Mouse (Mus musculus): ENCODE data around the gene Olfr884. TPM values are rescaled to one million over a fixed set of nuclear protein-coding genes. Genes with fewer than 3 reads are reported as not detected.

The Olfr884 gene
- not detected in 2 replicates for polyA plus RNA-seq (2016; fragmentation: Nextera tagmentation; extraction: Ambion mirVana)

GRCm38 (mm10) chr9:38046255-38046654, at the start of gene Olfr884:
TSS of gene Olfr884 (plus strand) at chr9:38046555.
- H3K9me3 ChIP-seq (replicated peaks), result no peaks in the 10 kb centered on the region
- no peak within 1 kb of the TSS for H3K4me2 ChIP-seq
- 40% methylated on average over 1 of the region's 1 CpGs for WGBS (ENCODE audit: insufficient replicate concordance)
- H3K27ac ChIP-seq, result no peak within 1 kb of the TSS
- no peak for ATAC-seq
- H3K4me3 ChIP-seq, result no peak within 1 kb of the TSS
- H3K9ac ChIP-seq, result no peak within 1 kb of the TSS
- no peaks in the 10 kb centered on the region for H3K36me3 ChIP-seq
- H3K27me3 ChIP-seq (replicated peaks), result no peaks in the 10 kb centered on the region
- H3K4me1 ChIP-seq, result no peaks in the 10 kb centered on the region

- WGBS (ENCODE audit: insufficient replicate concordance), result 20% methylated on average over 2 of the region's 2 CpGs
- Histone ChIP-seq H3K9ac (no peak overlapping the region), H3K4me1 (no peaks in the 10 kb centered on the region), H3K27ac (no peak overlapping the region), H3K36me3 (no peaks in the 10 kb centered on the region), H3K4me2 (no peak overlapping the region), H3K4me3 (no peak overlapping the region), H3K9me3 (replicated peaks) (no peaks in the 10 kb centered on the region), H3K27me3 (replicated peaks) (no peaks in the 10 kb centered on the region)
- no peak for ATAC-seq
Observed at GRCm38 (mm10) chr9:37998581-37999204, 47.7 kb upstream of the Olfr884 start.

- H3K9ac ChIP-seq, result no peak overlapping the region
Observed at GRCm38 (mm10) chr9:38000021-38000420, 46.3 kb upstream of the Olfr884 start.

GRCm38 (mm10) chr9:38025508-38025907, 20.8 kb upstream of the Olfr884 start, which contains the start of gene Olfr883:
TSS of gene Olfr883 (plus strand) at chr9:38025808.
- no peak for ATAC-seq
- H3K9ac ChIP-seq, result no peak within 1 kb of the TSS

More at GRCm38 (mm10) chr9:38000021-38000420, 46.3 kb upstream of the Olfr884 start:
- ATAC-seq, result no peak
- WGBS (ENCODE audit: insufficient replicate concordance), result 27% methylated on average over 1 of the region's 1 CpGs
- H3K4me1 ChIP-seq, result no peaks in the 10 kb centered on the region
- no peak overlapping the region for H3K4me2 ChIP-seq
- no peak overlapping the region for H3K4me3 ChIP-seq
- H3K27me3 ChIP-seq (replicated peaks), result no peaks in the 10 kb centered on the region
- no peak overlapping the region for H3K27ac ChIP-seq
- no peaks in the 10 kb centered on the region for H3K9me3 ChIP-seq (replicated peaks)
- no peaks in the 10 kb centered on the region for H3K36me3 ChIP-seq

GRCm38 (mm10) chr9:38061022-38061421, 14.7 kb downstream of the Olfr884 start, which contains the start of gene Olfr885:
TSS of gene Olfr885 (plus strand) at chr9:38061322.
- Histone ChIP-seq H3K27ac (no peak within 1 kb of the TSS), H3K4me1 (no peaks in the 10 kb centered on the region), H3K9ac (no peak within 1 kb of the TSS), H3K4me3 (no peak within 1 kb of the TSS), H3K27me3 (replicated peaks) (no peaks in the 10 kb centered on the region), H3K36me3 (no peaks in the 10 kb centered on the region), H3K9me3 (replicated peaks) (no peaks in the 10 kb centered on the region), H3K4me2 (no peak within 1 kb of the TSS)
- 66% methylated on average over 3 of the region's 3 CpGs for WGBS (ENCODE audit: insufficient replicate concordance)
- ATAC-seq, result no peak

More at GRCm38 (mm10) chr9:38025508-38025907, 20.8 kb upstream of the Olfr884 start, which contains the start of gene Olfr883:
- Histone ChIP-seq H3K27me3 (replicated peaks) (no peaks in the 10 kb centered on the region), H3K4me3 (no peak within 1 kb of the TSS), H3K9me3 (replicated peaks) (no peaks in the 10 kb centered on the region), H3K4me2 (no peak within 1 kb of the TSS), H3K27ac (no peak within 1 kb of the TSS), H3K36me3 (no peaks in the 10 kb centered on the region), H3K4me1 (no peaks in the 10 kb centered on the region)
- 49% methylated on average over 1 of the region's 1 CpGs for WGBS (ENCODE audit: insufficient replicate concordance)

- no peaks in the 10 kb centered on the region for H3K27me3 ChIP-seq (replicated peaks)
- H3K4me1 ChIP-seq, result no peaks in the 10 kb centered on the region
- no peak for ATAC-seq
- no peak within 1 kb of the TSS for H3K4me2 ChIP-seq
- H3K4me3 ChIP-seq, result no peak within 1 kb of the TSS
- no peak within 1 kb of the TSS for H3K27ac ChIP-seq
- no peaks in the 10 kb centered on the region for H3K9me3 ChIP-seq (replicated peaks)
- no peaks in the 10 kb centered on the region for H3K36me3 ChIP-seq
- H3K9ac ChIP-seq, result no peak within 1 kb of the TSS
- 45% methylated on average over 1 of the region's 1 CpGs for WGBS (ENCODE audit: insufficient replicate concordance)
Observed at GRCm38 (mm10) chr9:38083772-38084171, 37.4 kb downstream of the Olfr884 start, which contains the start of gene Olfr887. TSS of gene Olfr887 (plus strand) at chr9:38084072.

Other genes with a start within 250 kb of the Olfr884 start
- not detected in 2 replicates for gene Olfr876, start 243.5 kb upstream of the Olfr884 start, polyA plus RNA-seq (2016; fragmentation: Nextera tagmentation; extraction: Ambion mirVana)
- not detected in 2 replicates for gene Olfr877, start 192.3 kb upstream of the Olfr884 start, polyA plus RNA-seq (2016; fragmentation: Nextera tagmentation; extraction: Ambion mirVana)
- not detected in 2 replicates for gene Olfr145, start 149.8 kb upstream of the Olfr884 start, polyA plus RNA-seq (2016; fragmentation: Nextera tagmentation; extraction: Ambion mirVana)
- not detected in 2 replicates for gene Olfr878, start 128.7 kb upstream of the Olfr884 start, polyA plus RNA-seq (2016; fragmentation: Nextera tagmentation; extraction: Ambion mirVana)
- not detected in 2 replicates for gene Olfr881, start 54.7 kb upstream of the Olfr884 start, polyA plus RNA-seq (2016; fragmentation: Nextera tagmentation; extraction: Ambion mirVana)
- gene Olfr883, start 20.7 kb upstream of the Olfr884 start, polyA plus RNA-seq (2016; fragmentation: Nextera tagmentation; extraction: Ambion mirVana), result not detected in 2 replicates
- gene Olfr885, start 14.8 kb downstream of the Olfr884 start, polyA plus RNA-seq (2016; fragmentation: Nextera tagmentation; extraction: Ambion mirVana), result not detected in 2 replicates
- not detected in 2 replicates for gene Olfr887, start 37.5 kb downstream of the Olfr884 start, polyA plus RNA-seq (2016; fragmentation: Nextera tagmentation; extraction: Ambion mirVana)
- gene Olfr888, start 61.6 kb downstream of the Olfr884 start, polyA plus RNA-seq (2016; fragmentation: Nextera tagmentation; extraction: Ambion mirVana), result not detected in 2 replicates
- gene Olfr889, start 68.6 kb downstream of the Olfr884 start, polyA plus RNA-seq (2016; fragmentation: Nextera tagmentation; extraction: Ambion mirVana), result 0.25 and 0.32 TPM in 2 replicates
- gene Olfr890, start 96.0 kb downstream of the Olfr884 start, polyA plus RNA-seq (2016; fragmentation: Nextera tagmentation; extraction: Ambion mirVana), result not detected in 2 replicates
- gene Olfr891, start 134.3 kb downstream of the Olfr884 start, polyA plus RNA-seq (2016; fragmentation: Nextera tagmentation; extraction: Ambion mirVana), result not detected in 2 replicates
- gene Olfr893, start 161.8 kb downstream of the Olfr884 start, polyA plus RNA-seq (2016; fragmentation: Nextera tagmentation; extraction: Ambion mirVana), result not detected in 2 replicates
- gene Olfr894, start 171.5 kb downstream of the Olfr884 start, polyA plus RNA-seq (2016; fragmentation: Nextera tagmentation; extraction: Ambion mirVana), result not detected in 2 replicates
- not detected in 2 replicates for gene Olfr143, start 206.2 kb downstream of the Olfr884 start, polyA plus RNA-seq (2016; fragmentation: Nextera tagmentation; extraction: Ambion mirVana)
- not detected in 2 replicates for gene Olfr895, start 221.3 kb downstream of the Olfr884 start, polyA plus RNA-seq (2016; fragmentation: Nextera tagmentation; extraction: Ambion mirVana)
- gene Olfr896-ps1, start 244.6 kb downstream of the Olfr884 start, polyA plus RNA-seq (2016; fragmentation: Nextera tagmentation; extraction: Ambion mirVana), result not detected in 2 replicates

All from liver, embryonic 12.5 days (tissue).